Mouse (Mus musculus): Measurements from ENCODE around the gene Als2cl.

DNA sequence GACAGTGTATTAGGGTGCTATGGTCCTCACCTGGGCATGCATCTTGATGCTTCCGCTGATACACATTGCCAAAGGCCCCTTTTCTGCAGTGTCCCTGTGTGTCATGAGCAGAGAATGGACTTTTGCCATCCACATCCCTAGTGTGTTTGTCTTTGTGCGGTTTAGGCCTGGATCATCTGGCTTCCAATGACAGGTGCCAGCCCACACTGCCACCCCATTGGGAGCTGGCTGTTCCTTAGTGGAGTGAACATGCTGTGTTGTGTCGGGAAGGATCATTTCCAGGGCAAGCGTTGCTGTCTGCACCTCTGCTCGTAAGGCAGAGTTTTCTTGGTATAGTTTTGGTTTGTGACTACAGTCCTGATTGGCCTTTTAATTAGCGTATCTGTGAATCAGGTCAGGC lies 21.5 kb downstream of the Als2cl start:
- TF ChIP-seq CTCF (IDR thresholded peaks at IDR 0.05; ENCODE audit: borderline replicate concordance, insufficient read depth, low read length): no peak
- TF ChIP-seq POLR2A (IDR thresholded peaks at IDR 0.05; ENCODE audit: low read depth, low read length): no peak

Data from embryonic fibroblast, embryonic 13.5 days (primary cell).